Mouse (Mus musculus) brain, adult 2 months (tissue): Measurements from ENCODE around the gene Prkag2.

Experiments
- DNase-seq: peaks from one replicate; pipeline ENCODE4 v3.0.0; 2011; ENCODE audit warnings: low read depth, low spot score

Prkag2 gene

GRCm38 (mm10) chr5:25050827-25051226 is 49.6 kb downstream of the Prkag2 start:
- DNase-seq = no peak

- peak; percentile 70 for DNase-seq
Measured at GRCm38 (mm10) chr5:25047670-25048069, 52.8 kb downstream of the Prkag2 start.

GRCm38 (mm10) chr5:25046762-25047161 is 53.7 kb downstream of the Prkag2 start:
- DNase-seq = no peak

- DNase-seq = no peak
Measured at GRCm38 (mm10) chr5:25044007-25044406, 56.4 kb downstream of the Prkag2 start.

GRCm38 (mm10) chr5:25041947-25042346 is 58.5 kb downstream of the Prkag2 start:
- no peak for DNase-seq

- DNase-seq = peak; percentile 50
Measured at GRCm38 (mm10) chr5:25041307-25041706, 59.1 kb downstream of the Prkag2 start.

- DNase-seq = no peak
Measured at GRCm38 (mm10) chr5:25040903-25041302, 59.5 kb downstream of the Prkag2 start.

GRCm38 (mm10) chr5:25038827-25039226 is 61.6 kb downstream of the Prkag2 start:
- no peak for DNase-seq

GRCm38 (mm10) chr5:25035391-25035790 is 65.1 kb downstream of the Prkag2 start:
- DNase-seq = no peak

- peak; percentile 79 for DNase-seq
Measured at GRCm38 (mm10) chr5:25031456-25031856, 69.0 kb downstream of the Prkag2 start.

- no peak for DNase-seq
Measured at GRCm38 (mm10) chr5:25031037-25031436, 69.4 kb downstream of the Prkag2 start.

GRCm38 (mm10) chr5:25030276-25030681 is 70.2 kb downstream of the Prkag2 start:
- no peak for DNase-seq

GRCm38 (mm10) chr5:25027673-25028072 is 72.8 kb downstream of the Prkag2 start:
- DNase-seq = no peak

GRCm38 (mm10) chr5:25025309-25026019 is 75.0 kb downstream of the Prkag2 start:
- peak; percentile 55 for DNase-seq

GRCm38 (mm10) chr5:25022904-25023303 is 77.5 kb downstream of the Prkag2 start:
- DNase-seq = peak; percentile 63

GRCm38 (mm10) chr5:25019221-25019620 is 81.2 kb downstream of the Prkag2 start:
- no peak for DNase-seq

- no peak for DNase-seq
Measured at GRCm38 (mm10) chr5:25012134-25012533, 88.3 kb downstream of the Prkag2 start.

- DNase-seq = peak; percentile 94
Measured at GRCm38 (mm10) chr5:25011019-25011485, 89.4 kb downstream of the Prkag2 start.

GRCm38 (mm10) chr5:25010438-25010892 is 90.0 kb downstream of the Prkag2 start:
- peak; percentile 93 for DNase-seq

GRCm38 (mm10) chr5:25009770-25010169 is 90.7 kb downstream of the Prkag2 start:
- DNase-seq = no peak

GRCm38 (mm10) chr5:25008966-25009365 is 91.5 kb downstream of the Prkag2 start:
- no peak for DNase-seq

- peak; percentile 94 for DNase-seq
Measured at GRCm38 (mm10) chr5:25006848-25007247, 93.6 kb downstream of the Prkag2 start.

GRCm38 (mm10) chr5:25005532-25006129 is 94.8 kb downstream of the Prkag2 start:
- DNase-seq = no peak
